Mouse (Mus musculus): Measurements from ENCODE around the gene Psmd12. TPM values are rescaled to one million over a fixed set of nuclear protein-coding genes. Genes with fewer than 3 reads are reported as not detected.
A peak's percentile ranks its signal among the peaks of the same experiment; 100 is the strongest.
"Not testable (repeated sequence)": the region's sequence is repeated elsewhere in the genome, so short reads cannot be mapped to it uniquely, and the experiment has no call there.

Psmd12 gene
- total RNA-seq, 2 experiments from 2014 or later = 92.3 to 104 TPM

DNA sequence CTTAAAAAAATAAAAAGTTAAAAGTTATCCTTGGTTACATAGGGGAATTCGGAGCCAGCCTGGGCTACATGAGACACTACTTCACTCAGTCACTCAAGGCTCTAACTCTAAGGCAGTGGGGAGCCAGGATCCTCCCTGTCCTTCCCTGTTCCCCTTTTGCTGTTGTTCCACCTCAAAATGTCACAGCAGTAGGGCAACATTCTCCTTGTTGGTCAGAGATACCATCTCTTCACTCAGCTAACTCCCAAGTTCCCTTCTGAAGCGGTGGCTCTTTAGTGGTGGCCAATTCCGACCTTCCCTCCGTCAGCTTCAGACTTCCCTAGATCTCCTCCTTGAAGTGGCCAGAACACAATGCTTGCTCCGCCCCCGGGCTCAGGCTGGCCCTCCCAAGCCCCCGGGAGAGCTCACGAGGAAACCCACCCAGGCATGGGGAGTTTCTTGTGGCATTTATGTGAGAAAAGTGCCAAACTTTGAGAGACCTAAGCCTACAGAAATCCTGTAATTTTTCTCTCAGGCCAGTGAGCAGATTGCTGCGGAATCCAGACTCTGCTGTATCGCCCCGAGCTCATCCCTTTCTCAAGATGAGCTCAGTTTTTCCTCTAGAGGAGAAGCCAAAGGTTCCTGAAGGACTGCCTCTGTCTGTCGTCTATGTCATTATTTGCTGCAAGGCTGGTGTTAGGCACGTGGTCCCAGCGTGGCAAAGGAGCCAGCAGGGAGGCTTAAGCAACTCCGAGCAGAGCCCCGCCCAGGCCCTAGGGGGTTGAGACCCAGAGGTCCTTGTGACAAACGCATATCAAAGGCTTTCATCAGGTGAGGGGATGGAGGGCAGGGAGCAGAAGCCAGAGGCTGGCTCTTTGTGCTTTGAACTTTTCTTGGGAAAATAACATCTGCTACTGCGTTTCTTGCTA is 31.3 kb downstream of the Psmd12 start:
- DNase-seq = no peak

DNA sequence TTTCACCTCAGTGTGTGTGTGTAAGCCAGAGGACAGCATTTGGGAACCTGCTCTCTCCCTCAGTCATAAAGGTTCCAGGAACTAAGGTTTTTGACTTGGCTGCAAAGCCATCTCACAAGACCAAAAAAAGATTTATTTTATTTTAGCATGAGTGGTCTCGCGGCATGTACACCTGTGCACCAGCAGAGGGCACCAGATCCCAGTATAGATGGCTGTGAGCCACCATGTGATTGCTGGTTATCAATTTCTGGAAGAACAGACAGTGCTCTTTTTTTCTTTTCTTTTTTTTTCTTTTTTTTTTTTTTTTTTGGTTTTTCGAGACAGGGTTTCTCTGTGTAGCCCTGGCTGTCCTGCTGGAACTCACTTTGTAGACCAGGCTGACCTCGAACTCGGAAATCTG is 32.7 kb downstream of the Psmd12 start:
- DNase-seq = not testable (repeated sequence)

DNA sequence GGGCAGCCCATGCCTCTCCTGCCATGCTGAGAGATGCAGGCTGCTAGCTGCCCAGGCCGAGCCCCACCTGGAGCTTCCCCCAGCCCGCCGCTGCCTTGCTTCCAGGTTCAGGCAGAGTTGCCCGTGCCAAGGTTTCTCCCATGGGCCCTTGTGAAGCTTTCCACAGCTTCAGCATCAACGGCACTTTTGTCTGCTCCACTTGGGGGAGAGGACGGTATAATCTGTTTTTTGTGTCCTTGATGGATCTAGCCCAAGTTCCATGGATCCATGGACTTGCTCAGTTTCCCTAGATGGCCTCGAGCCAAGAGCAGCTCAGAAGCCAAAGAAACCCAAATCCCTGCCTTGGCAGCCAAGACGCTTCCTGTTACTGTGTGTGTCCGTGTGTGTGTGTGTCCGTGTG is 33.8 kb downstream of the Psmd12 start:
- no peak for DNase-seq

GRCm38 (mm10) chr11:107516387-107516786 is 37.1 kb downstream of the Psmd12 start:
- DNase-seq = no peak

DNA sequence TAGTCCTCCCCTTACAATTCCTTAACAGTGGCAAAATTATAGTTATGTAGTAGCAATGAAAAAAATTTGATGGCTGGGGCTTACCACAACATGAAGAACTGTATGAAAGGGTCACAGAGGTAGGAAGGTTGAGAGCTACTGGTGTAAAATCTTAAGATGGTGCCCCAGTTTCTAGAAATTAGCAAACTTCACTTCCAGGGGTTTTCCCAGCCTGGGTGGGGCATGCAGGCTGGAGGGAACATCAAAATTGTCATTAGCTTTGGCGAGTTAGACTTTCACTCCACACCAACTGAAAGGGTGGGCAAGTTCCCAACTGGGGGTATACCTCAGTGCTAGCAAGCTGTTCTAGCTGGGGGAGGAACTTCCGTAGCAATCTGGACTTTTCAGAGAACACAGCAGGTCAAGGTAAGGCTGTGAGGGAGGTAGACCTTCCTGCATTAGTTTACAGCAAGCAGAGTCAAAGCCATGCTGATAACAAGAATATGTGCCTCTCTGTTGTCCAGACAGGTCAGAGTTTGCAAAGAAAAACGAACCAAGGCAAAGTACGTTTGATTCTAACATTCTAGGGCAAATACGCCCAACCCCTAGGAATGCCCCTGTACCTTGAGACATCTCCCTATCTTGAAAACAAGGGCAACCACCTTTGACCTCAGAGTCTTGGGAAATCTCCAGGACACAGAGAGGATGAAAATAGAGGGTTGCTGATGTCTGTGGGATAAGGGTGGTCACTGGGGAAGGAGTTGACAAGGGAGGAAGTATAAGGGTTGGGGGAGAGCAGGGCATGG is 39.6 kb downstream of the Psmd12 start:
- no peak for DNase-seq

GRCm38 (mm10) chr11:107521153-107521552 is 41.9 kb downstream of the Psmd12 start:
- DNase-seq = no peak

GRCm38 (mm10) chr11:107524966-107525365 is 45.7 kb downstream of the Psmd12 start:
- no peak for DNase-seq

DNA sequence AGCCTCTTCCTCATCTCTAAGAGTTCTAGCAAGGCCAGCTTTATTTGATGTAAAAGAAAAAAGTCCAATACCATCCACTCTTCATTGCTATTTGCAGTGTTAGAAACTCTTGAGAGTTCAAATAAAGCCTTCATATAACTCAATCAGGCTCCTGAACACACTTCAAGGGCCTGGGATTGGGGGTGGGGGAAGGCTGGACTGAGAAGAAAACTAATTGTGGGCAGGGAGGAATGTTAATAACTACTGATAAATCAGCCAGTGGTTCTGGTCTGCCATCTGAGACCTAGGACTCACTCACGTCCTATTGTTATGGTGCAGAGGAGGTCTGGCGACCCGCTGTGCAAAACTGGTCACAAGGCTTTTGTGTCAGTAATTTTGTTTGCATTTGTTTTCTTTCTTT is 48.3 kb downstream of the Psmd12 start:
- no peak for DNase-seq

DNA sequence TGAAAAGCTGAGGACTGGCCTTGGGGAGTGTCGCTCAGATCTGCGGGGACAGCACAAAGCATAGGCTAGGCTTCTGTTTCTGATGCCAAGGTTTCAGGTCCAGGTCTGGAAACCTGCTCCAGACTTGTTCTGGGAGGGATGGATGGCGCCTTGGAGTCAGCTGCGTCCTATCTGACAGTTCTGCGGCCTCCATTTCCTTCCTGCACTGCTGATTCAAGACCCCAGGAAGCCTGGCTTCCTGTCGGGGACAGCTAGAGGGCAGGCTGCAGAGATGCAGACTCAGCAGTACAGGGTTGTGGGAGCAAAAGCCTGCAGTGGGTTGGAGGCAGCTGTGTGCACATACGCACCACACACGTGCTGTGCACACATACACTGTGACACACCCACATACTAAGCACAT is 50.0 kb downstream of the Psmd12 start:
- DNase-seq = peak; percentile 19

DNA sequence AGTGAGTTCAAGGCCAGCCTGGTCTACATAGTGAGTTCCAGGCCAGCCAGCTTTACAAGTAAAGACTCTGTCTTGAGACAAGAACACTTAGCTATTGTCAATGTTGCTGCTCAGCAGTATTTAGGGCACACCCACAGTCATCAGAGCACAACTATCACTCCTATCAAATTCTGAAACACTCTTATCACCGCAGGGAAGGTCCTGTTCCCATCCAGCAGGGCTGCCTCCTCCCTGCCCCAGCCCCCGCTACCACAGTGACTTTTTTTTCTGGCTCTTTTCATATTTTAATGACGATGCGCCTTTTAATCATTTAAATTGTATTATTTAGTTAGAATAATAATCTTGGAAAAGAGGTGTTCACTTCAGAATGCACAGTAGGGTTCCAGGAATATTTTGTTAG is 52.2 kb downstream of the Psmd12 start:
- DNase-seq = no peak

- DNase-seq = no peak
Measured at GRCm38 (mm10) chr11:107532271-107532670, 53.0 kb downstream of the Psmd12 start.

- no peak for DNase-seq
Measured at GRCm38 (mm10) chr11:107538994-107539393, 59.7 kb downstream of the Psmd12 start.

- no peak for DNase-seq
Measured at GRCm38 (mm10) chr11:107540339-107540738, 61.1 kb downstream of the Psmd12 start.

GRCm38 (mm10) chr11:107545747-107546476 is 66.6 kb downstream of the Psmd12 start:
- DNase-seq = no peak

DNA sequence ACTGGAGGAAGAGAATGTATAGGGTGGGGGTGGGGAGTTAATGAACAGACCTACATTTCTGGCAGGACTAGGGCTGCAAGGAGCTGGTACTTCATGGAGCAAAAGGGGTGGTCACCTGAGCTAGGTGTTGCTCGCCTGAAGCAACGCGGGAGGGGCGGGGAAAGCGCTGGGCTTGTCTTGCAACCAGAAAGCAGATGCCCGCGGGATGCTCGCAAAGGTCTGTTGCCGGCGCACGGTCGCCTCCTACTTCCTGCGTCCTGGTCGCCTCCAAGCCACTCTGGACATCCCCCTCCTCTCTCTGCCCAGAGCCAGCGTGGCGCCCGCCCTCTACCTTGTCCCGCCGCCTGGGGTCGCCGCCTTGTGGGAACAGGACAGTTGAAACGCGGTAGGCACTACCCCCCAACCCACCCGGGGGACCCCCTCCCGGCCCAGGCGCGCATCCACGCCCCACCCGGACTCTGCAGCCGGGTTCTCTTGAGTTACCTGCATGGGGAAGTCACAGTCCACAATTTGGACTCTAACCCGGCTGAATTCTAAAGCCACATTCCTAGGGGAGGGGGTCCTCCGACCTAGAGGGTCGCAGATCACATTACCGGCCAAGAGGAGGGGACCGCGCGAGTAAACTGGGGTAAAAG is 67.5 kb downstream of the Psmd12 start:
- no peak for DNase-seq

- peak; percentile 67 for DNase-seq
Measured at GRCm38 (mm10) chr11:107547351-107548203, 68.3 kb downstream of the Psmd12 start, which contains the start of gene Helz. TSS of gene Helz (plus strand) at chr11:107547930.

DNA sequence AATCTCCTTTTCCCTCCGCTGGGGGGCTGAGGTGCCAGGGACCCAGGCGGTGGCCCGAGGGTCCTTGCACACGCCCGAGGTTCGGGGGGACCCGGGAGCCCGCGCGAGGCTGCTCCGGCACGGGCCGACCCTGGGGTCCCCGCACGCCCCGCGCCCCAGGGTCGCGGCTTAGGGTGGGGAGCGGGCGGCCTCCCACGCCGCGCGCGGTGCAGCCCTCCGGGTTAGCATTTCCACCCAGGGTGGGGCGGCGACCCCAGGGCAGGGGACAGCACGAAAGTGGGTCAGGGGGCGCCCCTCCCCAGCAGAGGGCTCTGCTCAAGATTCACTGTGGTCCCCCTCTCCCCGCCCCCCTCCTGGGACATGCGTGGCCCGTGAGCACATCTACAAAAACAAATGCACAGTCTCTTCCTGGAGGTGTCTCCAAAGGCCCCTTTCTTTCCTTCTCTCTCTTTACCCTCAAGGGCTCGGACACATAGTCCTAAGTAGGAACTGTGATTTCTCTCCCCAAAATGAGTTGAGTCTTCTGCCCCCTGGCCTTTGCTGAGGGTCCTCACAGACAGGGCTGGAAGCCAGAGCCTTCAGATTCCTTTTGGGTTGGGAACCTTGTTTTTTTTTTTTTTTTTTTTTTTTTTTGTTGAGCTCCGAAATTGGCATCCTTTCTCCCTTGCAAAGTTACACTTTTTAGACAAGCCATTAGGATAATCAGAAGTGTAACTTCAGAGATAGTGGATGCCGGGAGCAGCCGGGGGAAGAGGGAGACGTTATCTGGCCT is 69.1 kb downstream of the Psmd12 start:
- DNase-seq = peak; percentile 13

Measured in gastrocnemius, postnatal 25 days (tissue).